In genomic region chr4:136140327-136141250, GRCm38 (mm10) we compare ENCODE assay signal across 8 mouse cellular contexts. TPM values are rescaled to one million over a fixed set of nuclear protein-coding genes. Genes with fewer than 3 reads are reported as not detected.
DNase-seq lines count a peak whose midpoint lies in the region; ATAC-seq and TF ChIP-seq lines count a peak whose summit lies in the region.

No protein-coding gene starts in this region.

- peaks cover 4% of the 10 kb centered on the region; the same call in 1 of the 2 replicates for H3K9me3 ChIP-seq in G1E (replicated peaks)

- no peaks in the 10 kb centered on the region for H3K36me3 ChIP-seq in G1E (replicated peaks)

- H3K27me3 ChIP-seq in G1E (ENCODE audit: insufficient read depth, low read length), result peaks cover 75% of the 10 kb centered on the region

- H3K4me3 ChIP-seq in G1E (ENCODE audit: low read depth, low read length), result peak overlapping the region; percentile 61; the same call in 1 of the 2 replicates

- DNase-seq in G1E (ENCODE audit: low spot score), result peak; percentile 84
- DNase-seq in c-Kit-positive CD71-positive TER-119-negative erythroid progenitor cells, embryonic 14.5 days (ENCODE audit: low read depth), result peak; percentile 51
- DNase-seq in forelimb bud, embryonic 11.5 days (ENCODE audit: low read depth, low spot score), result peak; percentile 99
- peak; percentile 80 to 84 for DNase-seq in layer of hippocampus, postnatal 10 days (ENCODE audit: low spot score in 2 of 2)
- peak; percentile 94 for DNase-seq in lung, postnatal 14 days
- peak; percentile 97 for DNase-seq in retina, postnatal 1 day
- DNase-seq in urinary bladder, postnatal 10 days (ENCODE audit: low spot score), result peak; percentile 85

- peaks cover 29% of the 10 kb centered on the region for H3K4me1 ChIP-seq in G1E (ENCODE audit: insufficient read depth, low read depth, low read length)

- no peak for TF ChIP-seq CTCF in G1E (IDR thresholded peaks at IDR 0.05; ENCODE audit: low read depth, low read length)

- ATAC-seq in G1E (ENCODE audit: extremely low read depth, insufficient number of reproducible peaks, low FRiP score, poor library complexity, severe bottlenecking), result peak; percentile 60; the same call in 1 of the 2 replicates
- peak; percentile 56 to 68 for ATAC-seq in hematopoietic stem cell, adult 5-6 weeks (replicated peaks in 1 of 2; ENCODE audit: insufficient read depth in 1 of 2, low FRiP score in 2 of 2, low TSS enrichment in 1 of 2, low read depth in 1 of 2, poor library complexity in 2 of 2, severe bottlenecking in 2 of 2)

RNA-seq across cellular contexts. Expression of gene Id3, which starts 2.7 kb away (rescaled TPM):
- total RNA-seq in G1E (2014; fragmentation: Nextera tagmentation), result not detected in 2 replicates
- total RNA-seq in G1E (2017), result 0.22 TPM in 1 of 2 replicates, not detected in the other
- polyA plus RNA-seq in G1E (2012), result not detected in 2 replicates
- total RNA-seq in hematopoietic stem cell, adult 5-6 weeks (2017), result 6.8 and 7.3 TPM in 2 replicates
- 100 to 1,000 TPM in 1 of 2 experiments, 10 to 100 TPM in 1; 80.3 to 101 TPM for total RNA-seq in layer of hippocampus, postnatal 10 days (2021)

RNA-seq across cellular contexts. Expression of gene E2f2, which starts 31.6 kb away (rescaled TPM):
- 29.9 and 70.3 TPM in 2 replicates for total RNA-seq in G1E (2014; fragmentation: Nextera tagmentation)
- 14.1 and 16.3 TPM in 2 replicates for total RNA-seq in G1E (2017)
- 45.6 and 45.9 TPM in 2 replicates for polyA plus RNA-seq in G1E (2012)
- total RNA-seq in hematopoietic stem cell, adult 5-6 weeks (2017), result 7.1 and 7.2 TPM in 2 replicates
- 1 to 10 TPM; 1.1 to 2.3 TPM for total RNA-seq in layer of hippocampus, postnatal 10 days (2021)

Comparison
In these comparisons a context has a peak if more than half of its experiments do, and no peak if none do; other contexts are left out.
1. Peak in every context shown above with its lines: DNase-seq, ATAC-seq and H3K4me3 ChIP-seq.